Mouse (Mus musculus): Measurements from ENCODE around the gene Kcnq5. TPM values are rescaled to one million over a fixed set of nuclear protein-coding genes. Genes with fewer than 3 reads are reported as not detected.

The Kcnq5 gene
- polyA plus RNA-seq, 1 experiment from 2014 or later, result 0.95 TPM

GRCm38 (mm10) chr1:21684444-21684843 is 277.3 kb downstream of the Kcnq5 start:
- H3K36me3 ChIP-seq (ENCODE audit: insufficient read depth, low read length), result no peaks in the 10 kb centered on the region
- no peaks in the 10 kb centered on the region for H3K9me3 ChIP-seq (ENCODE audit: low read length)
- H3K9ac ChIP-seq (replicated peaks; ENCODE audit: low read length), result no peak overlapping the region
- H3K27me3 ChIP-seq (ENCODE audit: insufficient read depth, low read length), result no peaks in the 10 kb centered on the region
- H3K4me2 ChIP-seq (replicated peaks; ENCODE audit: low read depth, low read length), result no peak overlapping the region
- ATAC-seq (ENCODE audit: low FRiP score, low TSS enrichment), result no peak
- no peak overlapping the region for H3K4me3 ChIP-seq (ENCODE audit: low read length)
- 72% methylated on average over 3 of the region's 3 CpGs for WGBS
- no peaks in the 10 kb centered on the region for H3K4me1 ChIP-seq (ENCODE audit: insufficient read depth, low read length)
- no peak overlapping the region for H3K27ac ChIP-seq (ENCODE audit: low read length)

DNA sequence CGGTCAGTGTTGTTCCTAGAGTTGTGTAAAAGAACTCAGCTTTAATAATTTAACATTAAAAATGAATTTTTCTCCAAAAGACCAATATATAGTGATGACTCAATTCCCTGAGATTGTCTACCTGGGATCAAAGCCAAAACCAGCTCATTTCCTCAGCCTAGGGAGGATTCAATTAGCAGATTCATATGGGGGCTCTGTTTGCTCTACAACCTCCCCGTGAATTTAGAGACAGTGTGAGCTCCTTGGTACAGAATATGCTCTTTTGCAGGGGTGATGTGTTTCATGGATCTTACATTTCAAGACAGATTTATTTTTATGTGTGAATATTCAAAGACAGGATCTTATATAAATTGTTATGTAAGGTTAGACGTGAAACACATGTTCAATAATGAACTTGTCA is 284.9 kb downstream of the Kcnq5 start:
- H3K4me1 ChIP-seq (ENCODE audit: insufficient read depth, low read length), result no peaks in the 10 kb centered on the region
- H3K9ac ChIP-seq (replicated peaks; ENCODE audit: low read length), result no peak overlapping the region
- no peak overlapping the region for H3K27ac ChIP-seq (ENCODE audit: low read length)
- 0 out of 2 replicates have a peak, but pooled peaks cover 2% of the 10 kb centered on the region for H3K9me3 ChIP-seq (ENCODE audit: low read length)
- H3K4me2 ChIP-seq (replicated peaks; ENCODE audit: low read depth, low read length), result no peak overlapping the region
- H3K36me3 ChIP-seq (ENCODE audit: insufficient read depth, low read length), result no peaks in the 10 kb centered on the region
- H3K4me3 ChIP-seq (ENCODE audit: low read length), result no peak overlapping the region
- 84% methylated on average over 3 of the region's 3 CpGs for WGBS
- no peaks in the 10 kb centered on the region for H3K27me3 ChIP-seq (ENCODE audit: insufficient read depth, low read length)
- ATAC-seq (ENCODE audit: low FRiP score, low TSS enrichment), result no peak

DNA sequence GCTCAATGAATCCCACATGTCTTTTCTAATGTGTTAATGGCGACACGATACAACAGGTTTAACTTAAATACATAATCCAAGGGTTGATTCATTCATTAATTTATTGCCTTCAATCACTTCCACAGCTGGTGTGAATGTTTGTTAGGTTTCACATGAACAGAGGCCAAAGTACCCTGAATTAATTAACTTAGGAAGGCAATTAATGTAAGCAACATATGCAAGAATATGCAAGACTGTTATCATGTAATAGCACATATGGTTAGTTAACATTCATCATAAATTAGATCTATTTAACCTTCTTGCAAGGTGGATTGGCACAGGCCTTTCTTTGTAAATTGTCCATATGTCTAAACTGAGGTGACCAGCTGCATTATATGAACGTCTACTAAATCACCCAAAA is 300.9 kb downstream of the Kcnq5 start:
- Histone ChIP-seq H3K9me3 (ENCODE audit: low read length) (no peaks in the 10 kb centered on the region), H3K36me3 (ENCODE audit: insufficient read depth, low read length) (no peaks in the 10 kb centered on the region), H3K27ac (ENCODE audit: low read length) (no peak overlapping the region), H3K4me2 (replicated peaks; ENCODE audit: low read depth, low read length) (no peak overlapping the region), H3K9ac (replicated peaks; ENCODE audit: low read length) (no peak overlapping the region), H3K4me3 (ENCODE audit: low read length) (no peak overlapping the region), H3K27me3 (ENCODE audit: insufficient read depth, low read length) (no peaks in the 10 kb centered on the region), H3K4me1 (ENCODE audit: insufficient read depth, low read length) (no peaks in the 10 kb centered on the region)
- no peak for ATAC-seq (ENCODE audit: low FRiP score, low TSS enrichment)
- 83% methylated on average over 3 of the region's 3 CpGs for WGBS

- Histone ChIP-seq H3K9me3 (ENCODE audit: low read length) (no peaks in the 10 kb centered on the region), H3K27ac (ENCODE audit: low read length) (no peak overlapping the region), H3K9ac (replicated peaks; ENCODE audit: low read length) (no peak overlapping the region), H3K4me2 (replicated peaks; ENCODE audit: low read depth, low read length) (no peak overlapping the region), H3K36me3 (ENCODE audit: insufficient read depth, low read length) (no peaks in the 10 kb centered on the region), H3K4me1 (ENCODE audit: insufficient read depth, low read length) (no peaks in the 10 kb centered on the region), H3K27me3 (ENCODE audit: insufficient read depth, low read length) (no peaks in the 10 kb centered on the region), H3K4me3 (ENCODE audit: low read length) (no peak overlapping the region)
- ATAC-seq (ENCODE audit: low FRiP score, low TSS enrichment), result no peak
- WGBS, result 78% methylated on average over 4 of the region's 4 CpGs
These were observed 310.9 kb downstream of the Kcnq5 start for GRCm38 (mm10) chr1:21650820-21651219.

- Histone ChIP-seq H3K27ac (ENCODE audit: low read length) (no peak overlapping the region), H3K9me3 (ENCODE audit: low read length) (no peaks in the 10 kb centered on the region), H3K4me2 (replicated peaks; ENCODE audit: low read depth, low read length) (no peak overlapping the region), H3K36me3 (ENCODE audit: insufficient read depth, low read length) (no peaks in the 10 kb centered on the region), H3K4me3 (ENCODE audit: low read length) (no peak overlapping the region), H3K9ac (replicated peaks; ENCODE audit: low read length) (no peak overlapping the region), H3K27me3 (ENCODE audit: insufficient read depth, low read length) (no peaks in the 10 kb centered on the region), H3K4me1 (ENCODE audit: insufficient read depth, low read length) (no peaks in the 10 kb centered on the region)
- ATAC-seq (ENCODE audit: low FRiP score, low TSS enrichment), result no peak
- WGBS, result 66% methylated on average over 2 of the region's 2 CpGs
These were observed 326.3 kb downstream of the Kcnq5 start for GRCm38 (mm10) chr1:21635406-21635805.

GRCm38 (mm10) chr1:21634013-21634412 is 327.7 kb downstream of the Kcnq5 start:
- no peak overlapping the region for H3K4me2 ChIP-seq (replicated peaks; ENCODE audit: low read depth, low read length)
- no peak overlapping the region for H3K4me3 ChIP-seq (ENCODE audit: low read length)
- H3K9me3 ChIP-seq (ENCODE audit: low read length), result no peaks in the 10 kb centered on the region
- no peak overlapping the region for H3K27ac ChIP-seq (ENCODE audit: low read length)
- ATAC-seq (ENCODE audit: low FRiP score, low TSS enrichment), result no peak
- no peaks in the 10 kb centered on the region for H3K4me1 ChIP-seq (ENCODE audit: insufficient read depth, low read length)
- no peaks in the 10 kb centered on the region for H3K27me3 ChIP-seq (ENCODE audit: insufficient read depth, low read length)
- no peak overlapping the region for H3K9ac ChIP-seq (replicated peaks; ENCODE audit: low read length)
- 37% methylated on average over 1 of the region's 1 CpGs for WGBS
- no peaks in the 10 kb centered on the region for H3K36me3 ChIP-seq (ENCODE audit: insufficient read depth, low read length)

DNA sequence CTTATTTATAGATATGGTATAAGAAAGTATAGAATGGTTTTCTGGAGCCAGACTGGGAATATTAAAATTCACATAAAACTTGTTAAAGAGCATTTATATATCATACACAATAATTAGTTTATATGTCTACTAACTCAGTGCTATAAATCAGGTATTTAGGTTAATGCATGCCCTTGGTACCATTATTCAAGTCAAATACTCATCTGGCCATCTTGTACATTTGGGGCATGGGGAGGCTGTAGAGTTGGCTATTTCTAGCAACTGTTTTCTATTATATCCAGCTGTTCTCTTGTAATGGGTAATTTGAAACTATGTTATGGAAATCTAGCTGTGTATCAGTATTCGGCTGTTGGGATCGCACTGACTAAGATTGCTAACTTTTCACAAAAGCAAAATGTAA is 339.3 kb downstream of the Kcnq5 start:
- no peak overlapping the region for H3K27ac ChIP-seq (ENCODE audit: low read length)
- no peaks in the 10 kb centered on the region for H3K27me3 ChIP-seq (ENCODE audit: insufficient read depth, low read length)
- no peaks in the 10 kb centered on the region for H3K4me1 ChIP-seq (ENCODE audit: insufficient read depth, low read length)
- H3K9ac ChIP-seq (replicated peaks; ENCODE audit: low read length), result no peak overlapping the region
- H3K4me3 ChIP-seq (ENCODE audit: low read length), result no peak overlapping the region
- no peaks in the 10 kb centered on the region for H3K9me3 ChIP-seq (ENCODE audit: low read length)
- ATAC-seq (ENCODE audit: low FRiP score, low TSS enrichment), result no peak
- H3K36me3 ChIP-seq (ENCODE audit: insufficient read depth, low read length), result no peaks in the 10 kb centered on the region
- 89% methylated on average over 2 of the region's 2 CpGs for WGBS
- no peak overlapping the region for H3K4me2 ChIP-seq (replicated peaks; ENCODE audit: low read depth, low read length)

DNA sequence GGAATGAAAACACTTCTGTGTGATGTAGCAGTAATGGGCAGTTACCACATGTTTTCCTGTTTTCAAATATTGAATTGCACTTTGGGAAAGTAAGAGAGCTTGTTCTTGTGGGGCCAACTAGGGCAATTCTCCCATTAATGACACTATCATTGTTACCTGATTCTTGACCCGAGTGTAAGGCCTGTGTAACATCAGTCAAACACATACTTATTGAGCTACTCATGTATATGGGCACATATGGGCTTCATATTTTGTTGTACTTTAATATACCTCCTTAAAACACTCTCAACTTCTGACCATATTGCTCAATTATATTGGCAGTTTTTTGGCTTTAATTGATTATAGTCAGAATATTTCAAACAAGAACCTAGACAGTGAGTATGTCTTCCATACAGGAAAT is 339.7 kb downstream of the Kcnq5 start:
- no peak for ATAC-seq (ENCODE audit: low FRiP score, low TSS enrichment)
- H3K9me3 ChIP-seq (ENCODE audit: low read length), result no peaks in the 10 kb centered on the region
- no peaks in the 10 kb centered on the region for H3K4me1 ChIP-seq (ENCODE audit: insufficient read depth, low read length)
- H3K27me3 ChIP-seq (ENCODE audit: insufficient read depth, low read length), result no peaks in the 10 kb centered on the region
- no peak overlapping the region for H3K4me2 ChIP-seq (replicated peaks; ENCODE audit: low read depth, low read length)
- H3K27ac ChIP-seq (ENCODE audit: low read length), result no peak overlapping the region
- no peak overlapping the region for H3K9ac ChIP-seq (replicated peaks; ENCODE audit: low read length)
- WGBS, result 82% methylated on average over 1 of the region's 1 CpGs
- H3K36me3 ChIP-seq (ENCODE audit: insufficient read depth, low read length), result no peaks in the 10 kb centered on the region
- H3K4me3 ChIP-seq (ENCODE audit: low read length), result no peak overlapping the region

DNA sequence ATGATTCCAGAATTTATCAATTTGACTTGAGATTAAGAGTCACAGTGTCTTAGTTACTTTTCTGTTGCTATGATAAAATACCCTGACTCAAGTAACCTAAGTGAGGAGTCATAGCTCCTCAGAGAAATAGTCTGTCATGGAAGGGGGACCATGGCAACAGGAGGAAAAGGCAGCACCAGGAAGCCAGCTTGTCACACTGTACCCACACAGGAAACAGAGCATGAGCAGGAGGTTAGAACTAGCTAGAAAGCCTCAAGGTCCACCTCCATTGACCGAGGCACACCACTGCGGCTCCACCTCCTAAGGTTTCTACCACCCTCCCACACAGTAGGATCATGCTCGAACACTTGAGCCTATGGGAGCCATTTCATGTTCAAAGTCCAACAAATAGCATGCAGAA is 343.0 kb downstream of the Kcnq5 start:
- Histone ChIP-seq H3K4me2 (replicated peaks; ENCODE audit: low read depth, low read length) (no peak overlapping the region), H3K36me3 (ENCODE audit: insufficient read depth, low read length) (no peaks in the 10 kb centered on the region), H3K9ac (replicated peaks; ENCODE audit: low read length) (no peak overlapping the region), H3K27ac (ENCODE audit: low read length) (no peak overlapping the region), H3K9me3 (ENCODE audit: low read length) (no peaks in the 10 kb centered on the region), H3K27me3 (ENCODE audit: insufficient read depth, low read length) (no peaks in the 10 kb centered on the region), H3K4me3 (ENCODE audit: low read length) (no peak overlapping the region), H3K4me1 (ENCODE audit: insufficient read depth, low read length) (no peaks in the 10 kb centered on the region)
- WGBS, result 90% methylated on average over 3 of the region's 3 CpGs
- no peak for ATAC-seq (ENCODE audit: low FRiP score, low TSS enrichment)

DNA sequence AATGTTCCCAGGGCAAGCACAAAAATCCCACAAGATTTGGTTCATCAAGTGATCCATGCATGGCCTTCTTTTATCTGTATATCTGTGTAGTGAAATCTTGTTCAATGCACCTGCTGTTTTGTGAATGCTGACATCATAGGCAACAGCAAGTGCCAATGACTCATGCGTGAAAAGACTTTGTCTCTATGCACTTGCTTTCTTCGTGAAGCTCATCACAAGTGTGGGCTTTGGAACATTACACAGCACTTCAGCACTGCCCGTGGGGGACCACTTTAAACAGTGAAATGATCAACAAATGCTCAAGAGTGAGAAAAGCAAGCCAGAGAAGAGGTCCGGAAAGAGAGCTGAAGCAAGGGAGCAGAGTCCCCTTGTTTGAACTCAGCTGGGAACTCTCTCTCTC is 345.1 kb downstream of the Kcnq5 start:
- no peak for ATAC-seq (ENCODE audit: low FRiP score, low TSS enrichment)
- no peaks in the 10 kb centered on the region for H3K36me3 ChIP-seq (ENCODE audit: insufficient read depth, low read length)
- 69% methylated on average over 4 of the region's 4 CpGs for WGBS

GRCm38 (mm10) chr1:21613933-21614332 is 347.8 kb downstream of the Kcnq5 start:
- Histone ChIP-seq H3K4me3 (ENCODE audit: low read length) (no peak overlapping the region), H3K4me2 (replicated peaks; ENCODE audit: low read depth, low read length) (no peak overlapping the region), H3K9ac (replicated peaks; ENCODE audit: low read length) (no peak overlapping the region), H3K27me3 (ENCODE audit: insufficient read depth, low read length) (no peaks in the 10 kb centered on the region), H3K9me3 (ENCODE audit: low read length) (no peaks in the 10 kb centered on the region), H3K36me3 (ENCODE audit: insufficient read depth, low read length) (no peaks in the 10 kb centered on the region), H3K27ac (ENCODE audit: low read length) (no peak overlapping the region), H3K4me1 (ENCODE audit: insufficient read depth, low read length) (no peaks in the 10 kb centered on the region)
- WGBS, result 46% methylated on average over 2 of the region's 2 CpGs
- no peak for ATAC-seq (ENCODE audit: low FRiP score, low TSS enrichment)

More for the DNA sequence above, 345.1 kb downstream of the Kcnq5 start:
- H3K27me3 ChIP-seq (ENCODE audit: insufficient read depth, low read length), result no peaks in the 10 kb centered on the region
- no peak overlapping the region for H3K4me3 ChIP-seq (ENCODE audit: low read length)
- no peak overlapping the region for H3K9ac ChIP-seq (replicated peaks; ENCODE audit: low read length)
- H3K4me1 ChIP-seq (ENCODE audit: insufficient read depth, low read length), result no peaks in the 10 kb centered on the region
- H3K4me2 ChIP-seq (replicated peaks; ENCODE audit: low read depth, low read length), result no peak overlapping the region
- H3K9me3 ChIP-seq (ENCODE audit: low read length), result no peaks in the 10 kb centered on the region
- H3K27ac ChIP-seq (ENCODE audit: low read length), result no peak overlapping the region
